ENCODE assay signal across 10 mouse cellular contexts in genomic region chr8:125368341-125369035, GRCm38 (mm10).
DNase-seq lines count a peak whose midpoint lies in the region; ATAC-seq and TF ChIP-seq lines count a peak whose summit lies in the region.
"Had no signal": no experiment of that assay in that cellular context is flagged by ENCODE, and none has a peak within 500 bp of the region (broad histone marks: within the 10 kb centered on the region; RNA-seq: fewer than 3 reads in every experiment).

No protein-coding gene starts in this region.

- TF ChIP-seq CTCF in intestine, postnatal 0 days (IDR thresholded peaks at IDR 0.05; ENCODE audit: low read depth), result no peak

- WGBS in intestine, embryonic 15.5 days, result 51% methylated on average over 4 of the region's 4 CpGs
- 35% methylated on average over 4 of the region's 4 CpGs for WGBS in intestine, postnatal 0 days

- H3K4me1 ChIP-seq in intestine, embryonic 15.5 days (replicated peaks), result peaks cover 15% of the 10 kb centered on the region
- H3K4me1 ChIP-seq in intestine, postnatal 0 days (replicated peaks; ENCODE audit: control insufficient read depth, insufficient read depth, low read length), result 0 out of 2 replicates have a peak, but pooled peaks cover 3% of the 10 kb centered on the region

- no peak overlapping the region for H3K4me3 ChIP-seq in intestine, embryonic 15.5 days (replicated peaks)
- no peak overlapping the region for H3K4me3 ChIP-seq in intestine, postnatal 0 days (ENCODE audit: low read depth, low read length)
- H3K4me3 ChIP-seq: limb, embryonic 13.5 days had no signal

- ATAC-seq in intestine, embryonic 15.5 days, result peak; percentile 43
- ATAC-seq in intestine, postnatal 0 days, result no peak
- no peak for ATAC-seq in inflammation-experienced regulatory T-cells, adult 6 months

- no peaks in the 10 kb centered on the region for H3K36me3 ChIP-seq in intestine, embryonic 15.5 days
- H3K36me3 ChIP-seq in intestine, postnatal 0 days (ENCODE audit: control insufficient read depth, insufficient read depth), result no peaks in the 10 kb centered on the region
- H3K36me3 ChIP-seq: limb, embryonic 13.5 days had no signal

- no peak overlapping the region for H3K9ac ChIP-seq in intestine, embryonic 15.5 days
- H3K9ac ChIP-seq in intestine, postnatal 0 days (ENCODE audit: low read depth, low read length), result no peak overlapping the region
- H3K9ac ChIP-seq: limb, embryonic 13.5 days had no signal

- peak; percentile 57 for DNase-seq in gastrocnemius, postnatal 14 days
- DNase-seq in heart, postnatal 10 days, result peak; percentile 83 to 84
- DNase-seq in kidney, postnatal 25 days, result peak; percentile 66 to 86
- DNase-seq in right cerebral cortex, postnatal 25 days, result no peak
- no peak for DNase-seq in cerebellum, adult 11 months

- H3K27ac ChIP-seq in intestine, embryonic 15.5 days, result no peak overlapping the region
- H3K27ac ChIP-seq in intestine, postnatal 0 days (ENCODE audit: low read depth, low read length), result no peak overlapping the region
- H3K27ac ChIP-seq: limb, embryonic 13.5 days; macrophage had no signal

- no peak overlapping the region for H3K4me2 ChIP-seq in intestine, embryonic 15.5 days (replicated peaks)
- no peak overlapping the region for H3K4me2 ChIP-seq in intestine, postnatal 0 days (replicated peaks; ENCODE audit: low read depth)
- H3K4me2 ChIP-seq: limb, embryonic 13.5 days had no signal

- no peaks in the 10 kb centered on the region for H3K9me3 ChIP-seq in intestine, embryonic 15.5 days
- H3K9me3 ChIP-seq in intestine, postnatal 0 days (ENCODE audit: control insufficient read depth), result no peaks in the 10 kb centered on the region
- H3K9me3 ChIP-seq: limb, embryonic 13.5 days had no signal

- H3K27me3 ChIP-seq in intestine, embryonic 15.5 days (replicated peaks), result no peaks in the 10 kb centered on the region
- H3K27me3 ChIP-seq in intestine, postnatal 0 days (replicated peaks; ENCODE audit: control insufficient read depth, insufficient read depth, low read length), result no peaks in the 10 kb centered on the region
- H3K27me3 ChIP-seq: limb, embryonic 13.5 days had no signal

- intact Hi-C loops in gastrocnemius, postnatal 14 days (cut with DNase I; ENCODE audit: low total_unique reads), result no loop called here
- intact Hi-C loops in heart, postnatal 10 days (cut with DNase I), result loop anchor here (1.0 to 5.0 kb wide), 3 partner anchors 16 to 76 kb away; no protein-coding TSS in a partner anchor

Comparison
In these comparisons a context has a peak if more than half of its experiments do, and no peak if none do; other contexts are left out.
1. DNase-seq: peak in gastrocnemius, postnatal 14 days (single experiment), heart, postnatal 10 days (2 of 2) and kidney, postnatal 25 days (2 of 2); none in right cerebral cortex, postnatal 25 days (single experiment) and cerebellum, adult 11 months (single experiment).